Comparison of ENCODE assay signal across 33 mouse cellular contexts in genomic region chr4:152270599-152270998, GRCm38 (mm10). TPM values are rescaled to one million over a fixed set of nuclear protein-coding genes. Genes with fewer than 3 reads are reported as not detected.
A peak's percentile ranks its signal among the peaks of the same experiment; 100 is the strongest.
DNase-seq lines count a peak whose midpoint lies in the region; ATAC-seq and TF ChIP-seq lines count a peak whose summit lies in the region.
"Had no signal": no experiment of that assay in that cellular context is flagged by ENCODE, and none has a peak within 500 bp of the region (broad histone marks: within the 10 kb centered on the region; RNA-seq: fewer than 3 reads in every experiment).

No protein-coding gene starts in this region.

- no peak for TF ChIP-seq POLR2A in heart, adult 2 months (IDR thresholded peaks at IDR 0.05; ENCODE audit: insufficient read depth, low read depth, low read length)
- no peak for TF ChIP-seq POLR2A in testis, adult 2 months (IDR thresholded peaks at IDR 0.05; ENCODE audit: control insufficient read depth, low read depth, low read length)

- no peaks in the 10 kb centered on the region for H3K79me2 ChIP-seq in heart, adult 2 months (replicated peaks; ENCODE audit: control insufficient read depth, insufficient read depth, low read length)

- ATAC-seq in cerebellum, adult (ENCODE audit: insufficient number of reproducible peaks, low FRiP score, low TSS enrichment), result no peak
- ATAC-seq in heart, embryonic 16.5 days (replicated peaks; ENCODE audit: extremely low read depth, insufficient read depth, low FRiP score), result no peak
- ATAC-seq: forebrain, embryonic 15.5 days; intestine, postnatal 0 days had no signal

- no peaks in the 10 kb centered on the region for H3K27me3 ChIP-seq in heart, adult 2 months (ENCODE audit: control insufficient read depth, insufficient read depth, low read length)
- H3K27me3 ChIP-seq in heart, embryonic 16.5 days (ENCODE audit: control insufficient read depth, insufficient read depth, low read length), result no peaks in the 10 kb centered on the region
- no peaks in the 10 kb centered on the region for H3K27me3 ChIP-seq in testis, adult 2 months (ENCODE audit: control insufficient read depth, insufficient read depth, low read length)

- no peak overlapping the region for H3K4me3 ChIP-seq in heart, adult 2 months
- H3K4me3 ChIP-seq in heart, embryonic 16.5 days (ENCODE audit: low read length), result no peak overlapping the region
- peak overlapping the region; percentile 7; the same call in 1 of the 2 replicates for H3K4me3 ChIP-seq in testis, adult 2 months (ENCODE audit: control insufficient read depth, low read depth, low read length)
- H3K4me3 ChIP-seq: embryonic facial prominence, embryonic 10.5 days; embryonic facial prominence, embryonic 13.5 days; erythroblast, embryonic 14.5 days; forebrain, embryonic 12.5 days; forebrain, embryonic 15.5 days; hindbrain, embryonic 12.5 days; hindbrain, embryonic 15.5 days had no signal

- peaks cover 27% of the 10 kb centered on the region for H3K4me1 ChIP-seq in heart, adult 2 months (ENCODE audit: control insufficient read depth, insufficient read depth, low read length)
- peaks cover 60% of the 10 kb centered on the region for H3K4me1 ChIP-seq in heart, embryonic 16.5 days (ENCODE audit: control insufficient read depth, insufficient read depth, low read length)
- peaks cover 8% of the 10 kb centered on the region for H3K4me1 ChIP-seq in testis, adult 2 months (ENCODE audit: control insufficient read depth, insufficient read depth, low read length)

- H3K4me2 ChIP-seq in heart, embryonic 16.5 days (ENCODE audit: low read depth, low read length), result no peak overlapping the region
- H3K4me2 ChIP-seq: embryonic facial prominence, embryonic 13.5 days; forebrain, embryonic 12.5 days; forebrain, embryonic 15.5 days; hindbrain, embryonic 12.5 days; hindbrain, embryonic 15.5 days had no signal

- intact Hi-C loops in heart, adult 2 months (cut with DNase I), result no loop called here

- no peak overlapping the region for H3K9ac ChIP-seq in heart, adult 2 months (ENCODE audit: low read depth, low read length)
- no peak overlapping the region for H3K9ac ChIP-seq in heart, embryonic 16.5 days (ENCODE audit: low read length)
- H3K9ac ChIP-seq: embryonic facial prominence, embryonic 13.5 days; forebrain, embryonic 12.5 days; forebrain, embryonic 15.5 days; hindbrain, embryonic 12.5 days; hindbrain, embryonic 15.5 days had no signal

- H3K9me3 ChIP-seq in heart, embryonic 16.5 days (replicated peaks; ENCODE audit: control insufficient read depth, low read length), result no peaks in the 10 kb centered on the region
- H3K9me3 ChIP-seq: embryonic facial prominence, embryonic 10.5 days; embryonic facial prominence, embryonic 13.5 days; forebrain, embryonic 12.5 days; forebrain, embryonic 15.5 days; hindbrain, embryonic 12.5 days; hindbrain, embryonic 15.5 days had no signal

- no peak for TF ChIP-seq CTCF in heart, adult 2 months (IDR thresholded peaks at IDR 0.05)
- no peak for TF ChIP-seq CTCF in testis, adult 2 months (IDR thresholded peaks at IDR 0.05; ENCODE audit: control insufficient read depth, insufficient read depth, insufficient replicate concordance, low read depth, low read length)

- TF ChIP-seq EP300 in heart, adult 2 months (IDR thresholded peaks at IDR 0.05; ENCODE audit: insufficient read depth, low read depth, low read length), result no peak

- peak; percentile 51 to 67 for DNase-seq in cerebellum, postnatal 10 days
- peak in 1 of 2 experiments; percentile 46 for DNase-seq in heart, adult 2 months
- DNase-seq in heart, adult 9 months (ENCODE audit: low spot score in 2 of 2), result no peak
- DNase-seq in heart, adult 8-10 months (ENCODE audit: low spot score), result no peak
- no peak for DNase-seq in testis, postnatal 10 days (ENCODE audit: low spot score)
- DNase-seq: adrenal gland, adult 2 months; adrenal gland, postnatal 14 days; B cell, adult 2 months; cerebellum, adult 2 months; cerebellum, adult 9-11 months; cerebellum, postnatal 36 days; embryo, embryonic 11 days; gastrocnemius, postnatal 10 days; kidney, adult 2 months had no signal

- H3K36me3 ChIP-seq in heart, adult 2 months (ENCODE audit: control insufficient read depth, insufficient read depth, low read length), result no peaks in the 10 kb centered on the region
- no peaks in the 10 kb centered on the region for H3K36me3 ChIP-seq in heart, embryonic 16.5 days (ENCODE audit: control insufficient read depth, insufficient read depth)
- H3K36me3 ChIP-seq in testis, adult 2 months (ENCODE audit: control insufficient read depth, insufficient read depth, low read length), result no peaks in the 10 kb centered on the region
- H3K36me3 ChIP-seq: embryonic facial prominence, embryonic 10.5 days; embryonic facial prominence, embryonic 13.5 days; forebrain, embryonic 12.5 days; forebrain, embryonic 15.5 days; hindbrain, embryonic 12.5 days had no signal

- WGBS in heart, adult 2 months, result 67% methylated on average over 9 of the region's 9 CpGs
- 54% methylated on average over 9 of the region's 9 CpGs for WGBS in heart, embryonic 16.5 days

- peak overlapping the region; percentile 43 for H3K27ac ChIP-seq in heart, adult 2 months
- peak overlapping the region; percentile 23; the same call in 1 of the 2 replicates for H3K27ac ChIP-seq in heart, embryonic 16.5 days (ENCODE audit: low read length)
- H3K27ac ChIP-seq in testis, adult 2 months (ENCODE audit: control insufficient read depth, insufficient read depth, low read depth, low read length), result 0 out of 2 replicates have a peak overlapping the region, but pooled peaks have one; percentile 22
- H3K27ac ChIP-seq: embryonic facial prominence, embryonic 10.5 days; forebrain, embryonic 12.5 days; forebrain, embryonic 15.5 days; hindbrain, embryonic 12.5 days; hindbrain, embryonic 15.5 days had no signal

RNA-seq across cellular contexts. Expression of gene Gpr153, which starts 3.4 kb away (rescaled TPM):
- 10 to 100 TPM in 1 of 2 experiments, 1 to 10 TPM in 1; 8.6 to 11.9 TPM for total RNA-seq in heart, adult 2 months (2021)
- 18.0 and 24.0 TPM in 2 replicates for polyA plus RNA-seq in heart, adult 2 months (2012; rRNA removed)
- polyA plus RNA-seq in heart, embryonic 16.5 days (2015; fragmentation: Nextera tagmentation; extraction: Ambion mirVana), result 8.4 and 10.4 TPM in 2 replicates
- total RNA-seq in heart, adult 8-10 months (2022), result 10 to 100 TPM in 2 of 4 experiments, 1 to 10 TPM in 2; 5.6 to 11.9 (median 9.8) TPM
- polyA plus RNA-seq in testis, adult 2 months (2012; rRNA removed), result 17.2 and 18.9 TPM in 2 replicates
- total RNA-seq: hematopoietic stem cell, adult 5-6 weeks; MEL had no signal
- polyA plus RNA-seq: erythroblast, embryonic 14.5 days had no signal

RNA-seq across cellular contexts. Expression of gene Hes3, which starts 20.9 kb away (rescaled TPM):
- total RNA-seq in heart, adult 2 months (2021), result not detected
- not detected in 2 replicates for polyA plus RNA-seq in heart, adult 2 months (2012; rRNA removed)
- polyA plus RNA-seq in heart, embryonic 16.5 days (2015; fragmentation: Nextera tagmentation; extraction: Ambion mirVana), result not detected in 2 replicates
- total RNA-seq in heart, adult 8-10 months (2022), result not detected
- polyA plus RNA-seq in testis, adult 2 months (2012; rRNA removed), result 1.5 and 1.6 TPM in 2 replicates
- total RNA-seq: adrenal gland, adult 2 months; adrenal gland, postnatal 14 days; adrenal gland, postnatal 4 days; gastrocnemius, postnatal 10 days; gastrocnemius, postnatal 4 days; heart, adult 18-20 months; heart, postnatal 10 days; hematopoietic stem cell, adult 5-6 weeks; MEL had no signal
- polyA plus RNA-seq: adrenal gland, adult 2 months; embryonic facial prominence, embryonic 13.5 days; erythroblast, embryonic 14.5 days; intestine, embryonic 14.5 days; intestine, postnatal 0 days; kidney, adult 2 months; kidney, embryonic 14.5 days had no signal

RNA-seq across cellular contexts. Expression of gene Icmt, which starts 26.4 kb away (rescaled TPM):
- 10 to 100 TPM; 26.4 to 28.2 TPM for total RNA-seq in heart, adult 2 months (2021)
- 17.7 and 27.2 TPM in 2 replicates for polyA plus RNA-seq in heart, adult 2 months (2012; rRNA removed)
- 19.3 and 23.3 TPM in 2 replicates for polyA plus RNA-seq in heart, embryonic 16.5 days (2015; fragmentation: Nextera tagmentation; extraction: Ambion mirVana)
- total RNA-seq in heart, adult 8-10 months (2022), result 10 to 100 TPM; 25.2 to 36.4 (median 30.6) TPM
- polyA plus RNA-seq in testis, adult 2 months (2012; rRNA removed), result 50.9 and 51.6 TPM in 2 replicates

RNA-seq across cellular contexts. Expression of gene Rnf207, which starts 48.2 kb away (rescaled TPM):
- 10 to 100 TPM; 34.5 to 47.7 TPM for total RNA-seq in heart, adult 2 months (2021)
- polyA plus RNA-seq in heart, adult 2 months (2012; rRNA removed), result 155 and 167 TPM in 2 replicates
- polyA plus RNA-seq in heart, embryonic 16.5 days (2015; fragmentation: Nextera tagmentation; extraction: Ambion mirVana), result 118 and 122 TPM in 2 replicates
- total RNA-seq in heart, adult 8-10 months (2022), result 10 to 100 TPM; 29.1 to 63.4 (median 46.1) TPM
- polyA plus RNA-seq in testis, adult 2 months (2012; rRNA removed), result 0.22 and 0.43 TPM in 2 replicates
- total RNA-seq: MEL had no signal

RNA-seq across cellular contexts. Expression of gene Rpl22, which starts 54.9 kb away (rescaled TPM):
- 100 to 1,000 TPM; 242 to 276 TPM for total RNA-seq in heart, adult 2 months (2021)
- polyA plus RNA-seq in heart, adult 2 months (2012; rRNA removed), result 40.9 and 76.8 TPM in 2 replicates
- 186 and 190 TPM in 2 replicates for polyA plus RNA-seq in heart, embryonic 16.5 days (2015; fragmentation: Nextera tagmentation; extraction: Ambion mirVana)
- total RNA-seq in heart, adult 8-10 months (2022), result 100 to 1,000 TPM; 266 to 327 (median 276) TPM
- 47.5 and 49.7 TPM in 2 replicates for polyA plus RNA-seq in testis, adult 2 months (2012; rRNA removed)

Comparison
In these comparisons a context has a peak if more than half of its experiments do, and no peak if none do; other contexts are left out.
1. DNase-seq: peak in cerebellum, postnatal 10 days (2 of 2); none in heart, adult 9 months (0 of 2), heart, adult 8-10 months (single experiment) and testis, postnatal 10 days (single experiment).
2. Peak in every context shown above with its lines, with median percentiles within 50 percentile points of each other: H3K27ac ChIP-seq.